Mouse (Mus musculus): ENCODE measurements around the gene Iqsec3. TPM values are rescaled to one million over a fixed set of nuclear protein-coding genes. Genes with fewer than 3 reads are reported as not detected.

The Iqsec3 gene
- polyA plus RNA-seq, 1 experiment from 2014 or later, result 0.03 TPM

DNA sequence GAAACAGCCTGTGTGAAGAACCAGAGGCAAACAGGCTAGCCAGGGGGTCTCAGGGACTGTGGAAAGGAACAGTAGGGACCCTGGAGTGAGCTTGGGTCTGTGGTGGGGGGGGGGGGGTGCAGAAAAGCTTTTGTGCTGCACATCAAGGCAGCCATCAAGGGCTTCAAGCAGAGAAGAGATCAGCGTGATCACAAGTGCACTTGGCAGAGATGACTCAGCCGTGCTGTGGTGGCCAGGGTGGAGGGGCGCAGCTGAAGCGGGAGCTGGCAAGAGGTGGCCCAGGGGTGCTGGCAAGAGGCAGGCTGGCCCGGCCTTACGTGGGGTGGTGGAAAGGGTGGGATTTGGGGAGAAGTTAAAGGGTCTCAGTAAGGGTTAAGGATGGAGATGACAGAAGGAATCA lies 48.6 kb downstream of the Iqsec3 start:
- 25% methylated on average over 6 of the region's 6 CpGs for WGBS

DNA sequence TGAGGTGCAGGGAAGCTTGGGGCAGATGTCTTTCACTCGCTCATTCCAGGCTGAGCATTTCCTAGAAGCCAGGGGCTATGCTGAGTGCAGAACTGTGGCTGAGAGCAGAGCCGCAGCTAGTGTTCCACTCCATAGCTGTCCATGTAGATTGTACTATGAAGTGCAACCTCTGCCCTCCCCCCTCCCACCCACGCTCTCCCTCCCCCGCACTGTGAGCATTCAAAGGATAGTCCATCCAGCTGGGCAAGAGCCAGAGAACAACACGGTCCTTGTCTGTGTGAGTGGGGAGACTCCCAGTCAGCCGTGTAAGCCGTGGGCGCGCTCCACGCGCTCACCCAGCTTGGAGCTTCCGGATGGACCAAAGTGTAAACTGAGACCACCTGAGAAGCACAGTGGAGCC lies 49.1 kb downstream of the Iqsec3 start:
- Histone ChIP-seq H3K9me3 (no peaks in the 10 kb centered on the region), H3K27me3 (ENCODE audit: insufficient read depth, poor library complexity, severe bottlenecking) (peaks cover 59% of the 10 kb centered on the region), H3K36me3 (no peaks in the 10 kb centered on the region), H3K27ac (no peak overlapping the region), H3K4me3 (no peak overlapping the region), H3K4me1 (peaks cover 4% of the 10 kb centered on the region; the same call in 1 of the 2 replicates)
- 37% methylated on average over 12 of the region's 12 CpGs for WGBS
- no peak for DNase-seq (ENCODE audit: low spot score)

More for the DNA sequence above, 48.6 kb downstream of the Iqsec3 start:
- Histone ChIP-seq H3K27ac (no peak overlapping the region), H3K9me3 (no peaks in the 10 kb centered on the region), H3K4me1 (peaks cover 4% of the 10 kb centered on the region; the same call in 1 of the 2 replicates), H3K4me3 (no peak overlapping the region), H3K36me3 (no peaks in the 10 kb centered on the region), H3K27me3 (ENCODE audit: insufficient read depth, poor library complexity, severe bottlenecking) (peaks cover 63% of the 10 kb centered on the region)
- DNase-seq (ENCODE audit: low spot score), result no peak

DNA sequence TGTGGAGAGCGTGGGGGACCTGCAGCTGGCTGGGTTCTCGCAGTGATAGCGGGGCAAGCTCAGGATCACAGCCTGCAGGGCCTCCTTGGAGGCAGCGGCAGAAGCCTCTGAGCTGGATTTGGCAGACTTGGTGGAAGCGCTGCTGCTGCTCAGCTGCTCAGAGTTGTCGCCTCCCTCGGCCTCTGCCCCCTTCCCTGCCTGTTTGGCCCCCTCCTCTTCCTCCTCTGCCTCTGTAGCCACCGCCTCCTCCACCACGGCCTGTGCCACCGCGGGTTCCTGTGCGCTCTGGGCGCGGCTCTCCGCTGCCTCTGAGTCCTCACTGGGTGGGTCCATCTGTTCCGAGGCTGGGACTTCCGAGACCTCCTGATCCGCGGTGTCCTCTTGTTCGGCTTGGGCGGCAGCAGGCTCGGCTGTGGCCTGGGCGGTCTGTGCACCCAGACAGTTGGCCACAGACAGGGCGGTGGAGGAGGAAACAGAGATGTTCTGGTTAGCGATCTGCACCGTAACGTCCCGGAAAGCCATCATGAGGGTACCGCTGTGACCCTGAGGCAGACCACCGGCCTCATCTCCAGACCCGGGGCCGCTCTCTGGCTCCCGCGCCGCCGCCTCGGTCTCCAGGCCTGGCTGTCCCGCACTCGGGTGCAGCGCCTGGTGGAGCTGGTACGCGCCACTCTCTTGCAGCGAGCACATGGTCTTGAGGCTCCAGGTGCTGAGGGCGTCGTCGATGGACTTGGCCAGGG lies 60.8 kb downstream of the Iqsec3 start:
- Histone ChIP-seq H3K4me3 (peak overlapping the region; percentile 53), H3K36me3 (no peaks in the 10 kb centered on the region), H3K4me1 (peaks cover 12% of the 10 kb centered on the region), H3K27ac (no peak overlapping the region), H3K27me3 (ENCODE audit: insufficient read depth, poor library complexity, severe bottlenecking) (peaks cover 74% of the 10 kb centered on the region), H3K9me3 (no peaks in the 10 kb centered on the region)
- no peak for DNase-seq (ENCODE audit: low spot score)
- WGBS, result 2% methylated on average over 46 of the region's 46 CpGs

DNA sequence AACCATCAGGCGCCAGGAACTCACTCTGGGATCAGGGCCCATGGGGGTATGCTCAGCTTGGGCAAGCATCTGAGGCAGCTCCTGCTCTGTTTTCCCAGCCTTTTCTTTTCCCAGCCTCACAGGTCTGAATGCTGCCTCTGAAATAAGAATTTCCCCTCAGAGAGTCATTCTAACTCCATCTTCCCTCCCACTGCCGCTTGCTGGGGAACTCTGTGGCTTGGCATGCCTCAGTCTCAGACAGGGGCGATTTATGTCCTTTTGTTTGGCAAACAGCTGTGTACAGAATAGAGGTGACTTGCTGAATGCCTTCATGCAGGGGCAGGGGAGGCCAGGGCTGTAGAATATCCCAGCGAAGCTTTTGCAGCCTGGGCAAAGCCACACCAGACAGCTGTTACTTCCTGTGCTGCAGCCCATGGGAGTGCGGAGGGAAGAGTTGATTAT lies 65.9 kb downstream of the Iqsec3 start:
- Histone ChIP-seq H3K27me3 (ENCODE audit: insufficient read depth, poor library complexity, severe bottlenecking) (peaks cover 54% of the 10 kb centered on the region), H3K36me3 (no peaks in the 10 kb centered on the region), H3K9me3 (no peaks in the 10 kb centered on the region), H3K27ac (no peak overlapping the region), H3K4me3 (no peak overlapping the region), H3K4me1 (peaks cover 3% of the 10 kb centered on the region)
- no peak for DNase-seq (ENCODE audit: low spot score)
- WGBS, result 58% methylated on average over 5 of the region's 5 CpGs

DNA sequence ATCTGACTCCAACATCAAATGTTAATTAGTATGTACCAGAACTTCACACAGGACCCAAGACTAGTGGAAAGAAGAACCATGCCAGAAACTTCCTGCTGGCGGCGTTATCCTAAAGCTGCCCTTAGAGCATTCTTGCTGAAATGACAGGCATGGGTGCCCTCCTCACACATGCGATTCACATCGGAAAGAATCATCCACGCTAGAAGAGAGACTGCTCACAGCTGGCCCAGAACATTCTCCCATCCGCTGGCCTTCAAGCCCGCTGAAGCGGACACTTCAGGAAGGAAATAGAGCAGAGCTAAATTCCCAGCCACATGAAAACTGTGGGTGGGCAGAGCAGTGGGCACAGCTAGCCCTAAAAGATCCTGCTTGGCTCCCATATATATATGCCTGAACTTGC lies 68.2 kb downstream of the Iqsec3 start:
- Histone ChIP-seq H3K27ac (no peak overlapping the region), H3K4me3 (no peak overlapping the region), H3K9me3 (no peaks in the 10 kb centered on the region), H3K4me1 (no peaks in the 10 kb centered on the region), H3K27me3 (ENCODE audit: insufficient read depth, poor library complexity, severe bottlenecking) (peaks cover 38% of the 10 kb centered on the region), H3K36me3 (no peaks in the 10 kb centered on the region)
- 86% methylated on average over 8 of the region's 8 CpGs for WGBS
- no peak for DNase-seq (ENCODE audit: low spot score)

DNA sequence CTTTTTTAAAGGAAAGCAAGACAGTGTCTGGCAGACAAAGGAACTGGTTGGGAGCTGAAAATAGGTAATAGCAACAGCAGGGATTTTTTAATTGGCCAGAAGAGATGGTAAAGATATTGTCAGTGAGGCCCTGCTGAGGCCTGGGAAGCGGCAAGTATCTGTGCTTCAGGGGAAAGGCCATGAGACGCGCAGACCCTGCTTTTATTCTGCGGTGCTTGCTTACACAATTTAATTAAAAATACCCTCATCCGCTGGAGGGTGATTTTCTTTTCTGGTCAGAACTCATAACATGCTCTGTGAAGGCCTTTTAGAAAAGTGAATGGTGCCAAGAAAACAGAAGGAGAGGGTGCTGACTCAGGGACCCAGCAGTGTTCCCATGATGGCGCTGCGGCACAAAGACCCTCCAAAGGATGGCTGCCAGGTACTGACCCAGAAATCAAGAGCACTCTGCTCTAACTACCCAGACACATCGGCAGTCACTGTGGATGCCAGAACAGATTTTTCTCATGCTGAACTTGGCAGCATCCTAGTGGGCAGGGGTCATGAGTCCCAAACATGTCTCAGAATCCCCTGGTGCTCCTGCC lies 70.7 kb downstream of the Iqsec3 start:
- WGBS, result 90% methylated on average over 8 of the region's 8 CpGs
- no peak for DNase-seq (ENCODE audit: low spot score)
- peaks cover 16% of the 10 kb centered on the region; the same call in 1 of the 2 replicates for H3K27me3 ChIP-seq (ENCODE audit: insufficient read depth, poor library complexity, severe bottlenecking)
- no peak overlapping the region for H3K27ac ChIP-seq
- H3K9me3 ChIP-seq, result no peaks in the 10 kb centered on the region
- H3K4me3 ChIP-seq, result no peak overlapping the region
- H3K36me3 ChIP-seq, result no peaks in the 10 kb centered on the region
- H3K4me1 ChIP-seq, result no peaks in the 10 kb centered on the region

DNA sequence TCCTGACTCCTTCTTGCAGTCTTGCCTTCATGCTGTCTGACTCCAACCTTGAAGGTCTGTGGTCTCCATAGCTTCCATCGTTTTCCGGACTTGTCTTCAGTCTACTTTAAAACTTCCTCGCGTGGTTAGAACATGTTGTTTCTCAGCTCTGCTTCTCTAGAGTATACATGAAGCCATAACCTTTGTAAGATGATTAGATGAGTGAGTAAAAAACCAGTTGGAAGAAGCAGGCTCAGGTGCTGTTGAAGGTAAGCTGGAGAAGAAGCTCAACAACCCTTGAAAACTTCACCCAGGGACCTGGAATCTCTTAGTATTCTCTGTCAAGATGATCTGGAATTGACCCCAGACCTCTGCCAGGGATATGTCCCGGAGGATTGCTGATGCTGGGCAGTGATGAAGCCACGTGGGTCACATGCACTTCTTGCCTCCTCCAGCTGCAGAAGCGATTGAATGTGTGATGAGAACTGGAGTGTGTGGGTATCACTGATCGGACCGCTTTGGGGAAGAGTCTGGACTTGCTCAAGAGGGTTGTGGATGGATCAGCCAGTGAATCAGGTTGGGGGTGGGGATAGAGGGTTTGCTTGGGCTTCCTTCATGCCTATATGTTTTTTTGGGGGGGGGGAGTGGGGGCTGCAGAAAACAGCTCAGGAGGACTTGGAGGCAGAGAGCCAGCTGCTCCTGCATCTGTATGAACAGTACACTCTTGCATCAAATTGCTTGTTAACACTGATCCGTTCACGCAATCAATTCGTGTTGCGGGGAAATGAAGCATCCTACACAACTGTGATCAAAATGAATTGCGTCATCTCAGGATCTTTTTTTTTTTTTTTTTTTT lies 71.4 kb downstream of the Iqsec3 start:
- no peak overlapping the region for H3K4me3 ChIP-seq
- WGBS, result 83% methylated on average over 14 of the region's 14 CpGs
- 0 out of 2 replicates have a peak, but pooled peaks cover 12% of the 10 kb centered on the region for H3K27me3 ChIP-seq (ENCODE audit: insufficient read depth, poor library complexity, severe bottlenecking)
- H3K36me3 ChIP-seq, result no peaks in the 10 kb centered on the region
- no peak overlapping the region for H3K27ac ChIP-seq
- DNase-seq (ENCODE audit: low spot score), result no peak
- H3K4me1 ChIP-seq, result no peaks in the 10 kb centered on the region
- no peaks in the 10 kb centered on the region for H3K9me3 ChIP-seq

DNA sequence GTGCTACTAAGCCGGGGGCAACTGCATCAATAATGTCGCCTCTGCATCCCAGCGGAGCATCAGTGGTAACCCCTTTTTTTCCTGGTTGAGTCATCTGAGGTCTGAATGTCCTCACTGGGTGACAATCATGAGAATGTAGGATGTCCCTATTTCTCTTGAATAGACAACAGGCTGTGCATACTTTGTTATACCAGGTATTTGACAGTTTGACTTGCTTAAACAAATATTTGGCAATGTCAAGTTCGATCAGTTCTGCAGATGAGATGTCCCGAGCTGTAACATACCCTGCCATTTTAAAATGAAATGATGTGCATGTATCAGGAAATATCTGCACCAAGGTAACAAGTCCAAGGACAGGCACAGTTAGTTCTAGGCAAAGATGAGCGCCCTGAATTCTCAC lies 72.3 kb downstream of the Iqsec3 start:
- Histone ChIP-seq H3K27me3 (ENCODE audit: insufficient read depth, poor library complexity, severe bottlenecking) (0 out of 2 replicates have a peak, but pooled peaks cover 12% of the 10 kb centered on the region), H3K4me3 (no peak overlapping the region), H3K36me3 (no peaks in the 10 kb centered on the region), H3K9me3 (no peaks in the 10 kb centered on the region), H3K27ac (no peak overlapping the region), H3K4me1 (no peaks in the 10 kb centered on the region)
- WGBS, result 85% methylated on average over 6 of the region's 6 CpGs
- no peak for DNase-seq (ENCODE audit: low spot score)

DNA sequence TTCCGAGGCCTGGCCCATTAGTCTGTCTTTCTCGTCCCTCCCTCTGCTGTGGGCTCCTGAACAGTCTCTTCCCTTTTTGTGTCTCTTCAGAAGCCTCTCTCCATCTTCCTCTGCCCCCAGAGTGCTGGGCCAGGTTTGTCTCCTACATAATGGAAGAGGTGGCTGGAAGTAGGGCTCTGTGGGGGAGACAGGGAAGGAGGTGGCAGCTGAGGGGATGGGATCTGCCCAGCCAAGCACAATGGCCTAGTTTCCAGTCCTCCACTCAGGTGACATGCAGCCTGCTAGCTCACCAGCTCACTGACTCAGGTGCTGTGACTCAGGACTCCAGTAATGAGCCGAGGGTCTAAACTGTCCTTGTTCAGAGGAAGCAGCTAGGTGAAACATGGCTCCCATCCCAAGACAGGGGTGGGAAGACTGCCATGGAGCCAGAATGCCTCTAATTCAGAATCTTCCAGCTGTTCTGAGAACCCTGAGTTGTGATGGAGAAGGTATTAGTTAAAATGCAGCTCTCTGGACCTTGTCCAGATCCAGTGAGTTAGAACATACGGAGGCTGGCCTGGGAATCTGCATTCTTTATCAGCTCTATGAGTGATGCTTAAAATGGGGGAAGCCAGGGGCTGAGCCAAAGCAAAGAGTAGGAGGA lies 80.7 kb downstream of the Iqsec3 start:
- 74% methylated on average over 4 of the region's 4 CpGs for WGBS
- DNase-seq (ENCODE audit: low spot score), result no peak
- Histone ChIP-seq H3K36me3 (no peaks in the 10 kb centered on the region), H3K4me3 (no peak overlapping the region), H3K4me1 (no peaks in the 10 kb centered on the region), H3K9me3 (0 out of 2 replicates have a peak, but pooled peaks cover 11% of the 10 kb centered on the region), H3K27ac (no peak overlapping the region), H3K27me3 (ENCODE audit: insufficient read depth, poor library complexity, severe bottlenecking) (peaks cover 7% of the 10 kb centered on the region; the same call in 1 of the 2 replicates)

DNA sequence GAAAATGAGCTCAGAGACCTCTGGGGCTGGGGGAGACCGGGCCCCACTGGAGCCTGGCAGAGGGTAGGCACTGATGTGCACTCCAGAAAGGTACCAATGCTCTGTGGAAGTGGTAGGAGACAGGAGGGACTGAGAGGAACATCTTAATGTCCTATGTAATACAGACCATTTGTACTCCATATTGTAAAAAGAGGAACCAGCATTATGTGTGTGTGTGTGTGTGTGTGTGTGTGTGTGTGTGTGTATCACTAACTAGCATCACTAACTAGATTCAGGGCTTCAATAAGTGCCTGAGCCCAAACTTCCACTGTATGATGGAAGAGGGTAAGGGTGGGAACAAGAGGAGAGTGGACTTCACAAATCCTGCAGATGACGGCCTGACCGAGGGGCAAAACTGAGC lies 88.1 kb downstream of the Iqsec3 start:
- no peaks in the 10 kb centered on the region for H3K36me3 ChIP-seq
- no peaks in the 10 kb centered on the region for H3K4me1 ChIP-seq
- no peak overlapping the region for H3K27ac ChIP-seq
- 81% methylated on average over 3 of the region's 3 CpGs for WGBS
- H3K27me3 ChIP-seq (ENCODE audit: insufficient read depth, poor library complexity, severe bottlenecking), result peaks cover 59% of the 10 kb centered on the region
- no peaks in the 10 kb centered on the region for H3K9me3 ChIP-seq
- no peak overlapping the region for H3K4me3 ChIP-seq
- no peak for DNase-seq (ENCODE audit: low spot score)

DNA sequence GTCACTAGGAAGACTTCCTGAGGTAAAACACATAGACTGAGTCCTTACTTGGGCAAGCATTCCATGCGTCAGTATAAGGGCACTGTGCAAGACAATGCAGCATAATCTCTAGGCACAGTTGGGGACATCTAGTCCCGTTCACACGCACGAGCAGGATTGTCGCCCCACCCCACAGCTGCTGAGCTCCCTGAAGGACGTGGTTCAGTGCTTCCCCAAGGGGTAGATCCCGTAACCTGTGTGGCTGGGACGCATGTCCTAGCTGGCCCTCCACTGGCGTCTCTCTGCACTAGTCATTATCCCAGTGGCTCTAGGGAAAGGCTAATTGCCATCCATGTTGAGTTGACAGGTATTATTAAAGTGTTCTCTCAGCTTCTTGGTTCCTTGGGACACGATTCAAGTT lies 91.4 kb downstream of the Iqsec3 start:
- Histone ChIP-seq H3K27ac (no peak overlapping the region), H3K36me3 (no peaks in the 10 kb centered on the region), H3K9me3 (no peaks in the 10 kb centered on the region), H3K4me3 (no peak overlapping the region), H3K4me1 (no peaks in the 10 kb centered on the region), H3K27me3 (ENCODE audit: insufficient read depth, poor library complexity, severe bottlenecking) (peaks cover 80% of the 10 kb centered on the region)
- 63% methylated on average over 10 of the region's 10 CpGs for WGBS
- DNase-seq (ENCODE audit: low spot score), result no peak

DNA sequence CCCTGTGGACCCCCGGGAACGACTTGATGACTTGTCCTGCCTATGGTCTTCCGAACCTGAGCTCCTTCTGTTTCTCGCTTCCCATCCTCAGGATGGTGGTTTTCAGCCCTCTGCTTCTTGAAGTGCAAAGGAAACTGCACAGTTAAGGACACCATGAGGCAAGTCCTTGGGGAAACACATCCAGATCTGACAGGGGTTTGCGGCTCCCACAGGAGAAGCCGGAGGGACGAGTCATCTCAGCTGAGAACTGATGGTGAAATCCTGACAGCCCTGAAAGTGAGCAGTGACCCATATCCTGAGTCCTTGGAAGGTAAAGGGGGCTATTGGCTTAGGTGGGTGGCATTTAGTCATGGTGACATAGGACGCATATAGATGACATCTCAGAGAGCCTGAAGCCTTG lies 92.9 kb downstream of the Iqsec3 start:
- WGBS, result 76% methylated on average over 8 of the region's 8 CpGs
- H3K36me3 ChIP-seq, result no peaks in the 10 kb centered on the region
- H3K4me1 ChIP-seq, result no peaks in the 10 kb centered on the region
- H3K9me3 ChIP-seq, result no peaks in the 10 kb centered on the region
- H3K4me3 ChIP-seq, result no peak overlapping the region
- no peak overlapping the region for H3K27ac ChIP-seq
- peaks cover 78% of the 10 kb centered on the region for H3K27me3 ChIP-seq (ENCODE audit: insufficient read depth, poor library complexity, severe bottlenecking)
- DNase-seq (ENCODE audit: low spot score), result no peak

Measured in heart, embryonic 10.5 days (tissue).